Mouse (Mus musculus) olfactory bulb, adult 2 months (tissue): ENCODE results near the gene Nlrc4.

Source experiments
- CTCF ChIP-seq: fragments of 200-500 bp; IDR thresholded peaks from 2 replicates; pipeline ENCODE4 v1.5.1; 2012; ENCODE audit warnings: low read depth, mild to moderate bottlenecking, low read length, moderate library complexity; ENCODE audit not compliant: insufficient read depth
- POLR2A ChIP-seq: fragments of 200-500 bp; IDR thresholded peaks from 2 replicates; pipeline ENCODE4 v1.6.1; 2012; ENCODE audit warnings: mild to moderate bottlenecking, low read depth, low read length, moderate library complexity; ENCODE audit not compliant: insufficient read depth

DNA sequence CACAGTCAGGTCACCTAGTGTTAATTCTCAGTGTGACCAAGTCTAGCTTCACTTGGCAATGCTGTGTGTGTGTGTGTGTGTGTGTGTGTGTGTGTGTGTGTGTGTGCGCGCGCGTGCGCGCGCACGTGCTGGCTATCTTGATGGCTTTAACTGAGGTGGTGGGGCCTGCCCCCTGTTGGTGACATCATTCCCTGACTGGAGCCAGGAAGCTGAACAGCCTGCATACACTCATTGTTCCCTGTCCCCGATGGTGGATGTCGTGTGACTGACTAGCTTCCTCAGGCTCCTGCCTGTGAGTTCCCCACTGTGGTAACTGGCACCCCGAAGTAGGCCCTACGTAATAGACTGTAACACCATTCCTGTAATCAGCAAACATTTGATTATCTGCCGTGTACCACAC lies 27.5 kb downstream of the Nlrc4 start:
- no peak for TF ChIP-seq CTCF
- no peak for TF ChIP-seq POLR2A
